Mouse (Mus musculus) testis, adult 2 months (tissue): ENCODE results near the gene Hsd11b1. TPM values are rescaled to one million over a fixed set of nuclear protein-coding genes. Genes with fewer than 3 reads are reported as not detected.
"Not testable (repeated sequence)": the region's sequence is repeated elsewhere in the genome, so short reads cannot be mapped to it uniquely, and the experiment has no call there.

ENCODE experiments used
- H3K27ac ChIP-seq: fragments of 200-500 bp; 2 replicates; pipeline ENCODE4 v1.5.1; 2012; ENCODE audit warnings: low read depth, low read length; ENCODE audit not compliant: control insufficient read depth, insufficient read depth
- H3K27me3 ChIP-seq: fragments of 200-500 bp; 2 replicates; pipeline ENCODE4 v1.6.1; 2012; ENCODE audit warnings: mild to moderate bottlenecking, low read length, moderate library complexity; ENCODE audit not compliant: control insufficient read depth, insufficient read depth
- H3K36me3 ChIP-seq: fragments of 200-500 bp; 2 replicates; pipeline ENCODE4 v1.6.1; 2012; ENCODE audit warnings: mild to moderate bottlenecking, low read length; ENCODE audit not compliant: control insufficient read depth, insufficient read depth
- H3K4me1 ChIP-seq: fragments of 200-500 bp; 2 replicates; pipeline ENCODE4 v1.6.1; 2012; ENCODE audit warnings: low read length; ENCODE audit not compliant: control insufficient read depth, insufficient read depth
- H3K4me3 ChIP-seq: fragments of 200-500 bp; 2 replicates; pipeline ENCODE4 v1.5.1; 2012; ENCODE audit warnings: low read depth, mild to moderate bottlenecking, low read length, moderate library complexity, mixed read lengths; ENCODE audit not compliant: control insufficient read depth
- CTCF ChIP-seq: fragments of 200-500 bp; IDR thresholded peaks from 2 replicates; pipeline ENCODE4 v1.5.1; 2012; ENCODE audit warnings: low read depth, mild to moderate bottlenecking, inconsistent platforms, low read length, moderate library complexity; ENCODE audit not compliant: control insufficient read depth, insufficient read depth, insufficient replicate concordance
- POLR2A ChIP-seq: fragments of 200-500 bp; IDR thresholded peaks from 2 replicates; pipeline ENCODE4 v1.6.1; 2012; ENCODE audit warnings: low read depth, mild to moderate bottlenecking, inconsistent platforms, low read length, moderate library complexity; ENCODE audit not compliant: control insufficient read depth
- polyA plus RNA-seq: library from polyadenylated mRNA; depleted of rRNA; stranded (reverse); fragments of >200 nt; gene quantifications from 2 replicates; pipeline ENCODE4 v1.2.3, GENCODE M21; 2012

Gene Hsd11b1
- polyA plus RNA-seq, 1 experiment = 0.67 TPM

- TF ChIP-seq POLR2A (no peak), CTCF (no peak)
- no peak overlapping the region for H3K4me3 ChIP-seq
- no peak overlapping the region for H3K27ac ChIP-seq
- H3K36me3 ChIP-seq = no peaks in the 10 kb centered on the region
- H3K4me1 ChIP-seq = no peaks in the 10 kb centered on the region
- H3K27me3 ChIP-seq = no peaks in the 10 kb centered on the region
Observed at GRCm38 (mm10) chr1:193261897-193262548, 1.9 kb downstream of the Hsd11b1 start.

GRCm38 (mm10) chr1:193259559-193259958, 4.3 kb downstream of the Hsd11b1 start:
- Histone ChIP-seq H3K4me1 (no peaks in the 10 kb centered on the region), H3K27ac (no peak overlapping the region), H3K4me3 (no peak overlapping the region), H3K27me3 (no peaks in the 10 kb centered on the region), H3K36me3 (no peaks in the 10 kb centered on the region)
- TF ChIP-seq POLR2A = no peak
- no peak for TF ChIP-seq CTCF

GRCm38 (mm10) chr1:193256621-193257098, 7.2 kb downstream of the Hsd11b1 start:
- H3K4me3 ChIP-seq = no peak overlapping the region
- H3K27ac ChIP-seq = no peak overlapping the region
- TF ChIP-seq POLR2A = no peak
- no peak for TF ChIP-seq CTCF
- no peaks in the 10 kb centered on the region for H3K36me3 ChIP-seq
- H3K4me1 ChIP-seq = no peaks in the 10 kb centered on the region
- H3K27me3 ChIP-seq = no peaks in the 10 kb centered on the region

GRCm38 (mm10) chr1:193256289-193256577, 7.6 kb downstream of the Hsd11b1 start:
- H3K27me3 ChIP-seq = no peaks in the 10 kb centered on the region
- H3K4me3 ChIP-seq = no peak overlapping the region
- H3K4me1 ChIP-seq = no peaks in the 10 kb centered on the region
- no peaks in the 10 kb centered on the region for H3K36me3 ChIP-seq
- TF ChIP-seq POLR2A (no peak), CTCF (no peak)
- H3K27ac ChIP-seq = no peak overlapping the region

- H3K36me3 ChIP-seq = no peaks in the 10 kb centered on the region
- H3K4me3 ChIP-seq = no peak overlapping the region
- no peak overlapping the region for H3K27ac ChIP-seq
- TF ChIP-seq POLR2A = no peak
- no peak for TF ChIP-seq CTCF
- H3K4me1 ChIP-seq = no peaks in the 10 kb centered on the region
- H3K27me3 ChIP-seq = no peaks in the 10 kb centered on the region
Observed at GRCm38 (mm10) chr1:193255488-193256288, 8.2 kb downstream of the Hsd11b1 start.

GRCm38 (mm10) chr1:193255032-193255431, 8.8 kb downstream of the Hsd11b1 start:
- H3K27me3 ChIP-seq = no peaks in the 10 kb centered on the region
- H3K4me3 ChIP-seq = no peak overlapping the region
- no peak for TF ChIP-seq POLR2A
- TF ChIP-seq CTCF = no peak
- no peak overlapping the region for H3K27ac ChIP-seq
- H3K4me1 ChIP-seq = no peaks in the 10 kb centered on the region
- H3K36me3 ChIP-seq = no peaks in the 10 kb centered on the region

GRCm38 (mm10) chr1:193253895-193254294, 10.0 kb downstream of the Hsd11b1 start:
- not testable (repeated sequence) for H3K4me3 ChIP-seq, H3K27ac ChIP-seq, H3K4me1 ChIP-seq, H3K27me3 ChIP-seq, H3K36me3 ChIP-seq

- TF ChIP-seq CTCF (no peak), POLR2A (no peak)
- no peaks in the 10 kb centered on the region for H3K4me1 ChIP-seq
- H3K27ac ChIP-seq = no peak overlapping the region
- H3K4me3 ChIP-seq = no peak overlapping the region
- H3K27me3 ChIP-seq = no peaks in the 10 kb centered on the region
- no peaks in the 10 kb centered on the region for H3K36me3 ChIP-seq
Observed at GRCm38 (mm10) chr1:193252616-193253015, 11.3 kb downstream of the Hsd11b1 start.
